Mouse (Mus musculus) CH12.LX (cell line): ENCODE results near the gene Gstp1.

Experiments used
- CTCF ChIP-seq, 2 experiments: IDR thresholded peaks in 1 of 2; conservative IDR thresholded peaks in 1 of 2; 2 replicates each; pipeline ENCODE4 v1.5.1; 2011 to 2012; ENCODE audit warnings: low read depth in 2 of 2, low read length in 2 of 2, improper control_type of control experiment in 1 of 2, inconsistent platforms in 1 of 2, mild to moderate bottlenecking in 1 of 2, moderate library complexity in 1 of 2
- ETS1 ChIP-seq: conservative IDR thresholded peaks from 2 replicates; pipeline ENCODE4 v1.6.1; 2012; ENCODE audit warnings: low read depth, mild to moderate bottlenecking, inconsistent platforms, low read length, improper control_type of control experiment, moderate library complexity
- MYC ChIP-seq: IDR thresholded peaks from 2 replicates; pipeline ENCODE4 v1.6.1; 2011; ENCODE audit warnings: low read depth, mild to moderate bottlenecking, improper control_type of control experiment, low read length
- POLR2A ChIP-seq: IDR thresholded peaks from 2 replicates; pipeline ENCODE4 v1.6.1; 2011; ENCODE audit warnings: low read depth, mild to moderate bottlenecking, improper control_type of control experiment, low read length
- ZC3H11A ChIP-seq: IDR thresholded peaks from 2 replicates; pipeline ENCODE4 v1.6.1; 2012; ENCODE audit warnings: low read depth, mild to moderate bottlenecking, inconsistent platforms, low read length, improper control_type of control experiment

DNA sequence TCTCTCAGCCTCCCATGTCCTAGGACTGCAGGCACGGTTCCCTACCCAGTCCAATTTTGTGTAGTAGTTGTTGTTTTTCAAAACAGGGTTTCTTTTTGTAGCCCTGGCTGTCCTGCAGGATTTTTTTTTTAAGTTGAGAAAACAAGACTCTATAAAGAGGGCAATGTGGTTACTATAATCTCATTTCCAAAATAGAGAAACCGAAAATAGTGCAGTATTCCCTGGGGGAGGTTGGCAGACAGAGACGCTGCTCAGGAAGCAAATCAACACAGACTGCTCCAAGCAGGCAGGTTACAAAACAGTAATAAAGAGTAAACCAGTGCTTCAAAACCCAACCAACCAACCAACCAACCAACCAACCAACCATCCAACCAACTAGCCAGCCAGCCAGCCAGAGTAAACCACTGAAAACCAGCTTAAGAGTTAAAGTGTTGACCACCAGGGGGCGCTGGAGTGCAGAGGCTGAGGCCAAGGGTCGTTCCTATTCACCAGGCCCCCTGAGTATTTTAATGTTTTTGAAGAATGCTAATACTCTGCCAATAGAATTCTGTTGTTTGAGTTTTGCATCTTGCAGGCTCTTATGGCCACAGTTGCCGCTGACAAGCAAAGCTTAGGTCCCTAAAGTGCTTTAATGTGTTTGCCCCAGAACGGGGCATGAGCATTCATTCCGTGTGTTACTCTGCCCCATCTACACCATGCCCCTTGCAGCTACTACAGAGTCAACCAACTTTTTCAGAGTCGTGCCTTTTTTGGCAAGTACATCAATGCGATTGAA is 14.1 kb upstream of the Gstp1 start:
- TF ChIP-seq ETS1 (0 out of 2 replicates have a peak, but pooled peaks have one; percentile 10), POLR2A (no peak), CTCF (conservative IDR thresholded peaks at IDR 0.05 in 1 of 2, IDR thresholded peaks at IDR 0.05 in 1 of 2; ENCODE audit: low read depth in 2 of 2, low read length in 2 of 2) (peak; percentile 76 to 88), ZC3H11A (peak; percentile 16; the same call in 1 of the 2 replicates), MYC (no peak)
